Mouse (Mus musculus): ENCODE data around the gene 0610030E20Rik. TPM values are rescaled to one million over a fixed set of nuclear protein-coding genes. Genes with fewer than 3 reads are reported as not detected.
A peak's percentile ranks its signal among the peaks of the same experiment; 100 is the strongest.

Gene 0610030E20Rik
- polyA plus RNA-seq, 1 experiment from 2014 or later: 25.9 TPM

DNA sequence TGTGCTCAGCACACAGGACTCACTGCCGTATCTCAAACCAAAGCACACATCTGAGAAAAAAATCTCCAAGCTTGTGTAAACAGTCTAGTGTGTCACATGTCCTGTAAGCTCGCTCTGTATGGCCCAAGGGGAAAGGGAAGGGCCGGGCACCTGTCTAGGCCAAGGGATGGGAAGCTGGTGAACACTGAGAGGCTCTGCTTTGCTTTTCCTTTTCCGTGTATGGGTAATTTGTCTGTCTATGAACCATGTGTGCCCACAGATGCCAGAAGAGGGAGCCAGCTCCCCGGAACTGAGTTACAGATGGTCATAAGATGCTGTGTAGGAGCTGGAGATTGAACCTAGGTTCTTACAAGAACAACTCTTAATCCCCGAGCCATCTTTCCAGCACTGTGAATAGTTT, 20.8 kb upstream of the 0610030E20Rik start:
- Histone ChIP-seq H3K9ac (no peak overlapping the region), H3K4me3 (replicated peaks) (no peak overlapping the region), H3K36me3 (peaks cover 37% of the 10 kb centered on the region), H3K27me3 (replicated peaks) (no peaks in the 10 kb centered on the region), H3K4me1 (replicated peaks) (no peaks in the 10 kb centered on the region), H3K9me3 (no peaks in the 10 kb centered on the region), H3K27ac (no peak overlapping the region), H3K4me2 (replicated peaks) (no peak overlapping the region)
- ATAC-seq: peak; percentile 78
- 59% methylated on average over 6 of the region's 6 CpGs for WGBS

- no peak for ATAC-seq
- H3K27ac ChIP-seq: no peak overlapping the region
- H3K4me1 ChIP-seq (replicated peaks): no peaks in the 10 kb centered on the region
- no peak overlapping the region for H3K4me2 ChIP-seq (replicated peaks)
- H3K4me3 ChIP-seq (replicated peaks): no peak overlapping the region
- H3K27me3 ChIP-seq (replicated peaks): no peaks in the 10 kb centered on the region
- H3K9ac ChIP-seq: no peak overlapping the region
- no peaks in the 10 kb centered on the region for H3K9me3 ChIP-seq
- peaks cover 26% of the 10 kb centered on the region for H3K36me3 ChIP-seq
- WGBS: 84% methylated on average over 5 of the region's 5 CpGs
These were observed 18.1 kb upstream of the 0610030E20Rik start for GRCm38 (mm10) chr6:72329019-72329418.

DNA sequence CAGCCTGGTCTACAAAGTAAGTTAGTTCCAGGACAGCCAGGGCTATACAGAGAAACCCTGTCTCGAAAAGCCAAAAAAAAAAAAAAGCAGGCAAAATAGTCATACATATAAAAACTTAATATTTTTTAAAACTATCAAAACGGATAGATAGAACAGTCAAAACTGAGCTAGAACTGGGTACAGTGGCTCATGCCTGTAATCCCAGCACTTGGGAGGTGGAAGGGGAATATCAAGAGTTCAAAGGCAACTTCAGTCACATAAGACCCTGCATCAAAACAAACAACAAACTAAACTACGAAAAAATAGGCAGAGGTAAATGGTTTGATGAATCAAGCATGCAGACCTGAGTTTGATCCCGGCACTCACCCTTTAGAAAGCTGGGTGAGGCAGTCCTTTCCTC, 17.0 kb upstream of the 0610030E20Rik start:
- peaks cover 21% of the 10 kb centered on the region for H3K36me3 ChIP-seq
- WGBS: 89% methylated on average over 4 of the region's 4 CpGs

GRCm38 (mm10) chr6:72333111-72333510, 14.0 kb upstream of the 0610030E20Rik start:
- no peak overlapping the region for H3K4me3 ChIP-seq (replicated peaks)
- 78% methylated on average over 5 of the region's 5 CpGs for WGBS
- no peaks in the 10 kb centered on the region for H3K27me3 ChIP-seq (replicated peaks)
- H3K9ac ChIP-seq: no peak overlapping the region
- no peak overlapping the region for H3K27ac ChIP-seq
- no peaks in the 10 kb centered on the region for H3K9me3 ChIP-seq
- ATAC-seq: no peak
- H3K36me3 ChIP-seq: peaks cover 31% of the 10 kb centered on the region
- no peak overlapping the region for H3K4me2 ChIP-seq (replicated peaks)
- H3K4me1 ChIP-seq (replicated peaks): no peaks in the 10 kb centered on the region

More for the DNA sequence above, 17.0 kb upstream of the 0610030E20Rik start:
- ATAC-seq: no peak
- Histone ChIP-seq H3K4me3 (replicated peaks) (no peak overlapping the region), H3K4me2 (replicated peaks) (no peak overlapping the region), H3K4me1 (replicated peaks) (no peaks in the 10 kb centered on the region), H3K27me3 (replicated peaks) (no peaks in the 10 kb centered on the region), H3K27ac (no peak overlapping the region), H3K9me3 (no peaks in the 10 kb centered on the region), H3K9ac (no peak overlapping the region)

- Histone ChIP-seq H3K9ac (no peak overlapping the region), H3K4me2 (replicated peaks) (no peak overlapping the region), H3K4me1 (replicated peaks) (peaks cover 8% of the 10 kb centered on the region; the same call in 1 of the 2 replicates), H3K36me3 (peaks cover 23% of the 10 kb centered on the region), H3K4me3 (replicated peaks) (no peak overlapping the region), H3K27ac (no peak overlapping the region), H3K9me3 (no peaks in the 10 kb centered on the region), H3K27me3 (replicated peaks) (no peaks in the 10 kb centered on the region)
- ATAC-seq: no peak
- 61% methylated on average over 2 of the region's 2 CpGs for WGBS
These were observed 6.6 kb upstream of the 0610030E20Rik start for GRCm38 (mm10) chr6:72340481-72340880.

GRCm38 (mm10) chr6:72344396-72345073, 2.6 kb upstream of the 0610030E20Rik start:
- Histone ChIP-seq H3K27ac (peak overlapping the region; percentile 51; the same call in 1 of the 2 replicates), H3K9ac (peak overlapping the region; percentile 84), H3K4me3 (replicated peaks) (peak overlapping the region; percentile 84), H3K36me3 (peaks cover 7% of the 10 kb centered on the region; the same call in 1 of the 2 replicates), H3K27me3 (replicated peaks) (no peaks in the 10 kb centered on the region), H3K4me1 (replicated peaks) (peaks cover 17% of the 10 kb centered on the region), H3K9me3 (no peaks in the 10 kb centered on the region), H3K4me2 (replicated peaks) (peak overlapping the region; percentile 83)
- under 1% methylated on average over 42 of the region's 42 CpGs for WGBS
- peak; percentile 65 for ATAC-seq

GRCm38 (mm10) chr6:72345074-72345567, 2.0 kb upstream of the 0610030E20Rik start, which contains the start of gene Usp39:
TSS of gene Usp39 (minus strand) at chr6:72345184.
- peak; percentile 87 for ATAC-seq
- Histone ChIP-seq H3K27me3 (replicated peaks) (no peaks in the 10 kb centered on the region), H3K27ac (peak within 1 kb of the TSS; percentile 51; the same call in 1 of the 2 replicates), H3K4me3 (replicated peaks) (peak within 1 kb of the TSS; percentile 84), H3K4me1 (replicated peaks) (peaks cover 17% of the 10 kb centered on the region), H3K9ac (peak within 1 kb of the TSS; percentile 84), H3K36me3 (peaks cover 7% of the 10 kb centered on the region; the same call in 1 of the 2 replicates), H3K9me3 (no peaks in the 10 kb centered on the region), H3K4me2 (replicated peaks) (peak within 1 kb of the TSS; percentile 83)
- WGBS: under 1% methylated on average over 30 of the region's 30 CpGs

DNA sequence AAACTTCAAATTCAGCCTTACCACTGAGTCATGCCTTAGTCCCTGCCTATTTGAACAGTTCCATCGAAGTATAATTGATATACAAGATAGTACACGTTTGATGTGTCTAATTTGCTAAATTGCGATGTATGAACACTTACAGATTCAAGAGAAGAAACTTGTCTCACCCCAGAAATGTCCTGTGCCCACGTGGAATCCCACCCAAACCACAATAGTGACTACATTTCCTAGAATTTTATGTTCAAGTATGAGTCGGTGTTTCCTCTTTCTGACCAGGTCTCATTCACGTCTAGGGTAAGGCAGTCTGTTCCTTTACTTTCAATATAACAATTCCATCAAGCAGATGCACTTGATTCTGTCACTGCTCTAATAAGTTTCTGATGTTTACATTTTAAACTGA, 1.5 kb upstream of the 0610030E20Rik start:
- Histone ChIP-seq H3K27ac (no peak overlapping the region), H3K4me3 (replicated peaks) (no peak overlapping the region), H3K4me1 (replicated peaks) (peaks cover 17% of the 10 kb centered on the region), H3K9me3 (no peaks in the 10 kb centered on the region), H3K27me3 (replicated peaks) (no peaks in the 10 kb centered on the region), H3K36me3 (peaks cover 7% of the 10 kb centered on the region; the same call in 1 of the 2 replicates), H3K4me2 (replicated peaks) (peak overlapping the region; percentile 83), H3K9ac (no peak overlapping the region)
- ATAC-seq: no peak
- 46% methylated on average over 6 of the region's 6 CpGs for WGBS

GRCm38 (mm10) chr6:72346261-72346660, 856 bp upstream of the 0610030E20Rik start:
- no peak overlapping the region for H3K9ac ChIP-seq
- H3K9me3 ChIP-seq: no peaks in the 10 kb centered on the region
- ATAC-seq: no peak
- no peak overlapping the region for H3K27ac ChIP-seq
- no peak overlapping the region; the same call in 1 of the 2 replicates for H3K4me2 ChIP-seq (replicated peaks)
- H3K4me3 ChIP-seq (replicated peaks): no peak overlapping the region
- H3K36me3 ChIP-seq: peaks cover 7% of the 10 kb centered on the region; the same call in 1 of the 2 replicates
- peaks cover 17% of the 10 kb centered on the region for H3K4me1 ChIP-seq (replicated peaks)
- H3K27me3 ChIP-seq (replicated peaks): no peaks in the 10 kb centered on the region
- WGBS: 83% methylated on average over 4 of the region's 4 CpGs

- peak overlapping the region; percentile 82 for H3K4me2 ChIP-seq (replicated peaks)
- H3K4me1 ChIP-seq (replicated peaks): peaks cover 17% of the 10 kb centered on the region
- H3K27ac ChIP-seq: no peak overlapping the region
- H3K4me3 ChIP-seq (replicated peaks): peak overlapping the region; percentile 81; the same call in 1 of the 2 replicates
- peaks cover 7% of the 10 kb centered on the region; the same call in 1 of the 2 replicates for H3K36me3 ChIP-seq
- ATAC-seq: no peak
- H3K27me3 ChIP-seq (replicated peaks): no peaks in the 10 kb centered on the region
- no peaks in the 10 kb centered on the region for H3K9me3 ChIP-seq
- 0 out of 2 replicates have a peak overlapping the region, but pooled peaks have one; percentile 6 for H3K9ac ChIP-seq
- 71% methylated on average over 10 of the region's 10 CpGs for WGBS
These were observed 1.3 kb downstream of the 0610030E20Rik start for GRCm38 (mm10) chr6:72348411-72348810.

DNA sequence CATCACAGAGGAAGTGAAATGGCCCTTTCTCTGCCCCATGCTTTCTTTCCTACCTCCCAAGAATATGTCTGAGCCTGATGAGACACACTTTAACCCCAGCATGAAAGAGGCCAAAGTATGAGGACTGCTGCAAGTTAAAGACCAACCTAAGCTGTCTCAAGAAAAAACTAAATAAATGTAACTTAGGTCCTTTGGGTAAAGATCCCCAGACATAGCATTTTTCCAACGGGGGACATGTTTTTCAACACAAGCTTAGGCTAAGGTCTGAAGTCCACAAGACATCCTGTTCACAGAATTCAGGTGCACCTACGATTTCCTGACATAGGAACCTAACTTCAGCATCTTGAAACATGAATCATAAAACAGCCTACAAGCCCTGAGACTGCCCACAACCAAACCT, 3.1 kb downstream of the 0610030E20Rik start:
- ATAC-seq: no peak

DNA sequence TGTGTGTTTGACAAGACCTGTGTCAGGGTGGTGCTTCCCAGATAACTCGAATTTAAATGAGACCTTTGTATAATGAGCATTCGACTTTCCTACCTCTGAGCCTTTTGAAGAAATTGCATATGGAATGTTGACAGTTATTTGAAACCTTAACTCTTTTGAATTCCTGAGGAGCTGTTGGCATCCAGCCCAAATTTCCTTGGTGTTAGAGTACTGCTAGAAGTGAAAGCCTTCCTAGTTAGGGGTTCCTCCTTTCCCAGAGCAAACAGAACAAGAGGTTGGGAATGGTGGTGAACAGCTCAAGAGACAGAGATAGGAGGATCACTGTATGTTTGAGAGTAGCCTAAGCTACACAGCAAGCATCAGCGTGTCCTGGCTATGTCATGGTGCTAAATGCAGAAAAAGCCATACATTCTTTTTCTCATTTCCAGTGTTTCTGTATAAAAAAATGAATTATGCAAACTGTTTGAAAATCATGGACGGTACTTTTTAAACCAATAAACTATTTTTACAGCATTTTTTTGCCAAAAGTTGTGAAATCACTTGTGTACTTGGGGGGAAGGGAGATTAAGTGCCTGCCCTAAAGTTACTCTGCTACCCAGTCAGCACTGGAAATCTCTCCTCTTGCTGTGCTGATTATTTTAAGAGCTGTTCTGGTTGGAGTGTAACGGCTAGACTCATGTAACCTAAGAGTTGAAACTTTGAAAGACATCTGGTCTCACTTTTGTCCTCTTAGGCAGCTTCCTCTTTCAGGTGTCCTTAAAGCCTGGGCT, 5.7 kb downstream of the 0610030E20Rik start:
- Histone ChIP-seq H3K4me3 (replicated peaks) (no peak overlapping the region), H3K4me1 (replicated peaks) (peaks cover 31% of the 10 kb centered on the region), H3K4me2 (replicated peaks) (no peak overlapping the region), H3K27me3 (replicated peaks) (no peaks in the 10 kb centered on the region), H3K27ac (no peak overlapping the region), H3K9ac (no peak overlapping the region), H3K9me3 (no peaks in the 10 kb centered on the region), H3K36me3 (peaks cover 7% of the 10 kb centered on the region; the same call in 1 of the 2 replicates)
- WGBS: 69% methylated on average over 5 of the region's 5 CpGs
- ATAC-seq: no peak

More for the DNA sequence above, 3.1 kb downstream of the 0610030E20Rik start:
- Histone ChIP-seq H3K27ac (no peak overlapping the region), H3K4me1 (replicated peaks) (peaks cover 15% of the 10 kb centered on the region; the same call in 1 of the 2 replicates), H3K9me3 (no peaks in the 10 kb centered on the region), H3K27me3 (replicated peaks) (no peaks in the 10 kb centered on the region), H3K9ac (no peak overlapping the region), H3K36me3 (peaks cover 7% of the 10 kb centered on the region; the same call in 1 of the 2 replicates), H3K4me3 (replicated peaks) (no peak overlapping the region), H3K4me2 (replicated peaks) (no peak overlapping the region)
- 90% methylated on average over 2 of the region's 2 CpGs for WGBS

All from intestine, embryonic 15.5 days (tissue).